Mouse (Mus musculus): ENCODE data around the gene R3hdml. TPM values are rescaled to one million over a fixed set of nuclear protein-coding genes. Genes with fewer than 3 reads are reported as not detected.
A peak's percentile ranks its signal among the peaks of the same experiment; 100 is the strongest.

Gene R3hdml
- polyA plus RNA-seq, 1 experiment: 0.35 TPM

- Histone ChIP-seq H3K4me3 (ENCODE audit: control insufficient read depth, insufficient read depth, low read length) (no peak overlapping the region), H3K27ac (ENCODE audit: control insufficient read depth, insufficient read depth, low read length) (no peak overlapping the region), H3K27me3 (ENCODE audit: control insufficient read depth, insufficient read depth, low read length) (no peaks in the 10 kb centered on the region), H3K36me3 (ENCODE audit: control insufficient read depth, insufficient read depth, low read length) (no peaks in the 10 kb centered on the region), H3K4me1 (replicated peaks; ENCODE audit: control insufficient read depth, insufficient read depth, low read length) (no peaks in the 10 kb centered on the region)
- WGBS: 78% methylated on average over 7 of the region's 7 CpGs
- no peak for DNase-seq
- no peak for TF ChIP-seq POLR2A (IDR thresholded peaks at IDR 0.05; ENCODE audit: control insufficient read depth, extremely low read depth, insufficient read depth, low read length, poor library complexity)
- no peak for TF ChIP-seq CTCF (IDR thresholded peaks at IDR 0.05; ENCODE audit: borderline replicate concordance, control insufficient read depth, extremely low read depth, insufficient read depth, low read length, poor library complexity)
Measured at GRCm38 (mm10) chr2:163503191-163503590, 11.1 kb downstream of the R3hdml start.

GRCm38 (mm10) chr2:163506300-163507004 is 14.3 kb downstream of the R3hdml start, which contains the start of gene Hnf4a:
Gene Hnf4a, plus strand, starts transcription at chr2:163506808.
- no peak within 1 kb of the TSS for H3K4me3 ChIP-seq (ENCODE audit: control insufficient read depth, insufficient read depth, low read length)
- WGBS: 92% methylated on average over 10 of the region's 10 CpGs

DNA sequence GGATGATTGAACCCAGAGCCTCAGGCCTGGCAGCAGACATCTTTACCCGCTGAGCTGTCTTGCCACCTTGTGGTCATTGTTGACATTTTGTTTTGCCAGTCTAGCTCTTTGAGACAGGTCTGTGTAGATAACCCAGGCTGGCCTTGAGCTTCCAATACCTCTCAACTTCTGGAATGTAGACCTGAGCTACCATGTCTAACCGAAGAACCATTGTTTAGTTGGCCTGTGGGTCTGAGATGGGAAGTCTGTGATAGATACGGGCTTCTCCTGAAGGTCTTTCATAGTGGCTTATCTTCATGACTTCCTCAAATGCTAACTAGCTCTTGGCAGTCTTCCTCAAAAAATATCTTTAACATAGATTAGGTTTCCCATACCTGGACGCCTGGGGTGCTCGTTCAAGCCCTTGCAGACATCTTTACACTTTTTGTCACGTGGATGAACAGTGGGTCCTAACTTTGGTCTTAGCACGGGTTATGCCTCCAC is 33.7 kb downstream of the R3hdml start:
- TF ChIP-seq POLR2A (IDR thresholded peaks at IDR 0.05; ENCODE audit: control insufficient read depth, extremely low read depth, insufficient read depth, low read length, poor library complexity) (no peak), CTCF (IDR thresholded peaks at IDR 0.05; ENCODE audit: borderline replicate concordance, control insufficient read depth, extremely low read depth, insufficient read depth, low read length, poor library complexity) (no peak)
- H3K4me1 ChIP-seq (replicated peaks; ENCODE audit: control insufficient read depth, insufficient read depth, low read length): no peaks in the 10 kb centered on the region
- H3K27ac ChIP-seq (ENCODE audit: control insufficient read depth, insufficient read depth, low read length): no peak overlapping the region
- 75% methylated on average over 7 of the region's 7 CpGs for WGBS
- H3K27me3 ChIP-seq (ENCODE audit: control insufficient read depth, insufficient read depth, low read length): no peaks in the 10 kb centered on the region
- no peak overlapping the region for H3K4me3 ChIP-seq (ENCODE audit: control insufficient read depth, insufficient read depth, low read length)
- no peaks in the 10 kb centered on the region for H3K36me3 ChIP-seq (ENCODE audit: control insufficient read depth, insufficient read depth, low read length)
- DNase-seq: no peak

More at GRCm38 (mm10) chr2:163506300-163507004, 14.3 kb downstream of the R3hdml start, which contains the start of gene Hnf4a:
- Histone ChIP-seq H3K27me3 (ENCODE audit: control insufficient read depth, insufficient read depth, low read length) (no peaks in the 10 kb centered on the region), H3K4me1 (replicated peaks; ENCODE audit: control insufficient read depth, insufficient read depth, low read length) (no peaks in the 10 kb centered on the region), H3K36me3 (ENCODE audit: control insufficient read depth, insufficient read depth, low read length) (no peaks in the 10 kb centered on the region), H3K27ac (ENCODE audit: control insufficient read depth, insufficient read depth, low read length) (no peak within 1 kb of the TSS)
- no peak for TF ChIP-seq CTCF (IDR thresholded peaks at IDR 0.05; ENCODE audit: borderline replicate concordance, control insufficient read depth, extremely low read depth, insufficient read depth, low read length, poor library complexity)
- TF ChIP-seq POLR2A (IDR thresholded peaks at IDR 0.05; ENCODE audit: control insufficient read depth, extremely low read depth, insufficient read depth, low read length, poor library complexity): no peak
- DNase-seq: no peak

- no peak for DNase-seq
- 63% methylated on average over 2 of the region's 2 CpGs for WGBS
Measured at GRCm38 (mm10) chr2:163527497-163527896, 35.4 kb downstream of the R3hdml start.

GRCm38 (mm10) chr2:163530418-163530817 is 38.3 kb downstream of the R3hdml start:
- Histone ChIP-seq H3K4me3 (ENCODE audit: control insufficient read depth, insufficient read depth, low read length) (no peak overlapping the region), H3K27ac (ENCODE audit: control insufficient read depth, insufficient read depth, low read length) (no peak overlapping the region), H3K27me3 (ENCODE audit: control insufficient read depth, insufficient read depth, low read length) (no peaks in the 10 kb centered on the region), H3K4me1 (replicated peaks; ENCODE audit: control insufficient read depth, insufficient read depth, low read length) (no peaks in the 10 kb centered on the region), H3K36me3 (ENCODE audit: control insufficient read depth, insufficient read depth, low read length) (no peaks in the 10 kb centered on the region)
- TF ChIP-seq POLR2A (IDR thresholded peaks at IDR 0.05; ENCODE audit: control insufficient read depth, extremely low read depth, insufficient read depth, low read length, poor library complexity) (no peak), CTCF (IDR thresholded peaks at IDR 0.05; ENCODE audit: borderline replicate concordance, control insufficient read depth, extremely low read depth, insufficient read depth, low read length, poor library complexity) (no peak)
- no peak for DNase-seq
- 64% methylated on average over 8 of the region's 8 CpGs for WGBS

More at GRCm38 (mm10) chr2:163527497-163527896, 35.4 kb downstream of the R3hdml start:
- H3K36me3 ChIP-seq (ENCODE audit: control insufficient read depth, insufficient read depth, low read length): no peaks in the 10 kb centered on the region
- TF ChIP-seq POLR2A (IDR thresholded peaks at IDR 0.05; ENCODE audit: control insufficient read depth, extremely low read depth, insufficient read depth, low read length, poor library complexity) (no peak), CTCF (IDR thresholded peaks at IDR 0.05; ENCODE audit: borderline replicate concordance, control insufficient read depth, extremely low read depth, insufficient read depth, low read length, poor library complexity) (no peak)
- no peak overlapping the region for H3K4me3 ChIP-seq (ENCODE audit: control insufficient read depth, insufficient read depth, low read length)
- no peak overlapping the region for H3K27ac ChIP-seq (ENCODE audit: control insufficient read depth, insufficient read depth, low read length)
- H3K4me1 ChIP-seq (replicated peaks; ENCODE audit: control insufficient read depth, insufficient read depth, low read length): no peaks in the 10 kb centered on the region
- no peaks in the 10 kb centered on the region for H3K27me3 ChIP-seq (ENCODE audit: control insufficient read depth, insufficient read depth, low read length)

DNA sequence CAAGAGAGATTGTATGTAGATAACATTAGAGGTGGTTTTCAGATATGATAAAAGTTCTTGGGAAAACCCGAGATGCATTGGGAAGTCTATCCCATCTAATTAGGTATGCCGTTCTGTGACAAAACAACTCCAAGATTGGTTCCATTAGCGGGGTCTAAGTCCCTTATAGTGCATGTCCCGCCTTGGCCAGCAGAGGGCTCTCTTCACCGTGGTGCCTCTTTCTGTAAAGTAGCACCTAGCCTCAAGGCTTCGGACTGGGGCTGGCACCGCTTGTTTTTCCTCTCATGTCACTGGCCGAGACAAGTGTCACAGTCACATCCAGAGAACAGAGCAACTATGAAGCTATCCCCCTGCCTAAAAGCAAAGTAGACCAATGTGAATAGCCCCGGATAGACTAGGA is 39.8 kb downstream of the R3hdml start:
- no peaks in the 10 kb centered on the region for H3K4me1 ChIP-seq (replicated peaks; ENCODE audit: control insufficient read depth, insufficient read depth, low read length)
- no peak overlapping the region for H3K27ac ChIP-seq (ENCODE audit: control insufficient read depth, insufficient read depth, low read length)
- H3K36me3 ChIP-seq (ENCODE audit: control insufficient read depth, insufficient read depth, low read length): no peaks in the 10 kb centered on the region
- no peaks in the 10 kb centered on the region for H3K27me3 ChIP-seq (ENCODE audit: control insufficient read depth, insufficient read depth, low read length)
- TF ChIP-seq POLR2A (IDR thresholded peaks at IDR 0.05; ENCODE audit: control insufficient read depth, extremely low read depth, insufficient read depth, low read length, poor library complexity) (no peak), CTCF (IDR thresholded peaks at IDR 0.05; ENCODE audit: borderline replicate concordance, control insufficient read depth, extremely low read depth, insufficient read depth, low read length, poor library complexity) (peak; percentile 69; the same call in 1 of the 2 replicates)
- WGBS: 16% methylated on average over 9 of the region's 9 CpGs
- DNase-seq: peak; percentile 79
- H3K4me3 ChIP-seq (ENCODE audit: control insufficient read depth, insufficient read depth, low read length): no peak overlapping the region

Data from thymus, adult 2 months (tissue).